ENCODE assay signal across 13 mouse cellular contexts in genomic region chr8:121127291-121127701, GRCm38 (mm10). TPM values are rescaled to one million over a fixed set of nuclear protein-coding genes. Genes with fewer than 3 reads are reported as not detected.
DNase-seq lines count a peak whose midpoint lies in the region; ATAC-seq and TF ChIP-seq lines count a peak whose summit lies in the region.
"Had no signal": no experiment of that assay in that cellular context is flagged by ENCODE, and none has a peak within 500 bp of the region (broad histone marks: within the 10 kb centered on the region; RNA-seq: fewer than 3 reads in every experiment).

No protein-coding gene starts in this region.

- no peak overlapping the region for H3K9ac ChIP-seq in hindbrain, embryonic 14.5 days
- H3K9ac ChIP-seq in midbrain, embryonic 11.5 days (ENCODE audit: low read length) = no peak overlapping the region
- H3K9ac ChIP-seq in midbrain, embryonic 13.5 days (replicated peaks) = no peak overlapping the region
- no peak overlapping the region for H3K9ac ChIP-seq in lung, embryonic 16.5 days (ENCODE audit: low read length)
- no peak overlapping the region for H3K9ac ChIP-seq in stomach, postnatal 0 days (ENCODE audit: low read length)
- H3K9ac ChIP-seq in forebrain, embryonic 13.5 days = no peak overlapping the region

- peak; percentile 23 for DNase-seq in hindbrain, embryonic 10.5 days (ENCODE audit: low spot score)
- DNase-seq in hindbrain, embryonic 14.5 days (ENCODE audit: low spot score) = no peak
- DNase-seq in midbrain, embryonic 11.5 days (ENCODE audit: low spot score, missing footprints) = peak; percentile 93
- no peak for DNase-seq in stomach, postnatal 0 days (ENCODE audit: low spot score)
- DNase-seq in right cerebral cortex, adult 18-20 months = no peak
- DNase-seq: cerebellum, adult 18-20 months had no signal

- peaks cover 40% of the 10 kb centered on the region for H3K4me1 ChIP-seq in hindbrain, embryonic 10.5 days (replicated peaks)
- peaks cover 8% of the 10 kb centered on the region; the same call in 1 of the 2 replicates for H3K4me1 ChIP-seq in hindbrain, embryonic 14.5 days (replicated peaks; ENCODE audit: control insufficient read depth, insufficient read depth, low read length)
- peaks cover 10% of the 10 kb centered on the region for H3K4me1 ChIP-seq in midbrain, embryonic 11.5 days (ENCODE audit: control insufficient read depth, insufficient read depth, low read length)
- peaks cover 24% of the 10 kb centered on the region for H3K4me1 ChIP-seq in midbrain, embryonic 13.5 days (replicated peaks)
- peaks cover 32% of the 10 kb centered on the region for H3K4me1 ChIP-seq in lung, embryonic 16.5 days (replicated peaks; ENCODE audit: control insufficient read depth, insufficient read depth, low read length)
- 0 out of 2 replicates have a peak, but pooled peaks cover 4% of the 10 kb centered on the region for H3K4me1 ChIP-seq in stomach, postnatal 0 days (replicated peaks; ENCODE audit: control insufficient read depth, insufficient read depth)
- H3K4me1 ChIP-seq in forebrain, embryonic 13.5 days = peaks cover 24% of the 10 kb centered on the region

- ATAC-seq in hindbrain, embryonic 14.5 days (ENCODE audit: low FRiP score) = no peak
- no peak for ATAC-seq in midbrain, embryonic 11.5 days (ENCODE audit: low FRiP score)
- no peak for ATAC-seq in midbrain, embryonic 13.5 days
- peak; percentile 83 for ATAC-seq in lung, embryonic 16.5 days (ENCODE audit: low read depth)
- peak; percentile 50; the same call in 1 of the 2 replicates for ATAC-seq in stomach, postnatal 0 days (ENCODE audit: low FRiP score, low TSS enrichment)
- ATAC-seq in forebrain, embryonic 13.5 days = no peak
- ATAC-seq: CD4-positive, CD25-positive, alpha-beta regulatory T cell, adult 4 months; forebrain, embryonic 14.5 days; inflammation-experienced regulatory T-cells, adult 6 months had no signal

- no peak for TF ChIP-seq EP300 in stomach, postnatal 0 days (optimal IDR thresholded peaks at IDR 0.05)

- no peak for TF ChIP-seq CTCF in stomach, postnatal 0 days (IDR thresholded peaks at IDR 0.05; ENCODE audit: low read depth)

- WGBS in hindbrain, embryonic 10.5 days = 3% methylated on average over 11 of the region's 11 CpGs
- whole genome bisulfite sequencing in hindbrain, embryonic 14.5 days = 2% methylated on average over 11 of the region's 11 CpGs
- WGBS in midbrain, embryonic 11.5 days = 2% methylated on average over 11 of the region's 11 CpGs
- 2% methylated on average over 11 of the region's 11 CpGs for WGBS in midbrain, embryonic 13.5 days
- WGBS in lung, embryonic 16.5 days = 3% methylated on average over 11 of the region's 11 CpGs
- WGBS in stomach, postnatal 0 days = 14% methylated on average over 11 of the region's 11 CpGs
- 3% methylated on average over 11 of the region's 11 CpGs for WGBS in forebrain, embryonic 13.5 days

- no peak overlapping the region for H3K4me2 ChIP-seq in hindbrain, embryonic 14.5 days (replicated peaks)
- H3K4me2 ChIP-seq in midbrain, embryonic 11.5 days = no peak overlapping the region
- H3K4me2 ChIP-seq in midbrain, embryonic 13.5 days (replicated peaks) = no peak overlapping the region
- H3K4me2 ChIP-seq in lung, embryonic 16.5 days (ENCODE audit: low read depth, low read length) = peak overlapping the region; percentile 75
- H3K4me2 ChIP-seq in stomach, postnatal 0 days (replicated peaks; ENCODE audit: low read depth) = no peak overlapping the region
- no peak overlapping the region for H3K4me2 ChIP-seq in forebrain, embryonic 13.5 days

- H3K27ac ChIP-seq in hindbrain, embryonic 10.5 days = no peak overlapping the region
- H3K27ac ChIP-seq in hindbrain, embryonic 14.5 days = no peak overlapping the region
- H3K27ac ChIP-seq in midbrain, embryonic 11.5 days (ENCODE audit: low read depth, low read length) = no peak overlapping the region
- H3K27ac ChIP-seq in midbrain, embryonic 13.5 days = no peak overlapping the region
- H3K27ac ChIP-seq in lung, embryonic 16.5 days (ENCODE audit: low read length) = peak overlapping the region; percentile 23; the same call in 1 of the 2 replicates
- 0 out of 2 replicates have a peak overlapping the region, but pooled peaks have one; percentile 18 for H3K27ac ChIP-seq in stomach, postnatal 0 days (replicated peaks)
- H3K27ac ChIP-seq in forebrain, embryonic 13.5 days = no peak overlapping the region

- no peak overlapping the region for H3K4me3 ChIP-seq in hindbrain, embryonic 10.5 days
- no peak overlapping the region for H3K4me3 ChIP-seq in hindbrain, embryonic 14.5 days (replicated peaks; ENCODE audit: low read length)
- no peak overlapping the region for H3K4me3 ChIP-seq in midbrain, embryonic 11.5 days (ENCODE audit: low read depth, low read length)
- H3K4me3 ChIP-seq in midbrain, embryonic 13.5 days (replicated peaks) = no peak overlapping the region
- peak overlapping the region; percentile 44; the same call in 1 of the 2 replicates for H3K4me3 ChIP-seq in lung, embryonic 16.5 days (ENCODE audit: low read length)
- H3K4me3 ChIP-seq in stomach, postnatal 0 days (ENCODE audit: low read depth, low read length) = no peak overlapping the region
- no peak overlapping the region for H3K4me3 ChIP-seq in forebrain, embryonic 13.5 days

- no peaks in the 10 kb centered on the region for H3K36me3 ChIP-seq in hindbrain, embryonic 10.5 days
- no peaks in the 10 kb centered on the region for H3K36me3 ChIP-seq in hindbrain, embryonic 14.5 days (replicated peaks; ENCODE audit: control insufficient read depth, insufficient read depth)
- no peaks in the 10 kb centered on the region for H3K36me3 ChIP-seq in midbrain, embryonic 11.5 days (ENCODE audit: control insufficient read depth, insufficient read depth, low read length)
- no peaks in the 10 kb centered on the region for H3K36me3 ChIP-seq in midbrain, embryonic 13.5 days
- H3K36me3 ChIP-seq in lung, embryonic 16.5 days (ENCODE audit: control insufficient read depth, insufficient read depth, low read length) = no peaks in the 10 kb centered on the region
- H3K36me3 ChIP-seq in stomach, postnatal 0 days (ENCODE audit: control insufficient read depth, insufficient read depth, low read length) = no peaks in the 10 kb centered on the region
- H3K36me3 ChIP-seq in forebrain, embryonic 13.5 days (ENCODE audit: poor library complexity, severe bottlenecking) = no peaks in the 10 kb centered on the region

- no peaks in the 10 kb centered on the region for H3K9me3 ChIP-seq in hindbrain, embryonic 10.5 days
- H3K9me3 ChIP-seq in hindbrain, embryonic 14.5 days (ENCODE audit: control insufficient read depth, low read length) = no peaks in the 10 kb centered on the region
- H3K9me3 ChIP-seq in midbrain, embryonic 11.5 days (ENCODE audit: control insufficient read depth, low read length) = peaks cover 3% of the 10 kb centered on the region
- no peaks in the 10 kb centered on the region for H3K9me3 ChIP-seq in midbrain, embryonic 13.5 days
- no peaks in the 10 kb centered on the region for H3K9me3 ChIP-seq in lung, embryonic 16.5 days (ENCODE audit: control insufficient read depth, low read length)
- no peaks in the 10 kb centered on the region for H3K9me3 ChIP-seq in stomach, postnatal 0 days (ENCODE audit: control insufficient read depth, low read length)
- peaks cover 3% of the 10 kb centered on the region; the same call in 1 of the 2 replicates for H3K9me3 ChIP-seq in forebrain, embryonic 13.5 days (replicated peaks)

- H3K27me3 ChIP-seq in hindbrain, embryonic 10.5 days (ENCODE audit: insufficient read depth, poor library complexity, severe bottlenecking) = peaks cover 99% of the 10 kb centered on the region
- H3K27me3 ChIP-seq in hindbrain, embryonic 14.5 days (ENCODE audit: control insufficient read depth, insufficient read depth, low read length) = peaks cover 99% of the 10 kb centered on the region
- H3K27me3 ChIP-seq in midbrain, embryonic 11.5 days (ENCODE audit: control insufficient read depth, insufficient read depth, low read length) = peaks cover 93% of the 10 kb centered on the region
- H3K27me3 ChIP-seq in midbrain, embryonic 13.5 days = peaks cover 99% of the 10 kb centered on the region
- H3K27me3 ChIP-seq in lung, embryonic 16.5 days (ENCODE audit: control insufficient read depth, insufficient read depth, low read depth, low read length) = peaks cover 85% of the 10 kb centered on the region
- peaks cover 13% of the 10 kb centered on the region for H3K27me3 ChIP-seq in stomach, postnatal 0 days (ENCODE audit: control insufficient read depth, insufficient read depth, low read length)
- peaks cover 99% of the 10 kb centered on the region for H3K27me3 ChIP-seq in forebrain, embryonic 13.5 days

RNA-seq across cellular contexts. Expression of gene Foxl1, which starts 0.4 kb away (rescaled TPM):
- 1.6 and 3.5 TPM in 2 replicates for polyA plus RNA-seq in hindbrain, embryonic 10.5 days (2016; fragmentation: Nextera tagmentation; extraction: Ambion mirVana)
- 0.12 and 0.25 TPM in 2 replicates for polyA plus RNA-seq in hindbrain, embryonic 14.5 days (2014; fragmentation: Nextera tagmentation; extraction: Ambion mirVana)
- polyA plus RNA-seq in midbrain, embryonic 11.5 days (2014; fragmentation: Nextera tagmentation; extraction: Ambion mirVana) = 0.46 and 0.79 TPM in 2 replicates
- polyA plus RNA-seq in midbrain, embryonic 13.5 days (2015; fragmentation: Nextera tagmentation; extraction: Ambion mirVana) = 0.12 and 0.13 TPM in 2 replicates
- polyA plus RNA-seq in lung, embryonic 16.5 days (2015; fragmentation: Nextera tagmentation; extraction: Ambion mirVana) = 3.1 and 3.3 TPM in 2 replicates
- 2.8 and 2.9 TPM in 2 replicates for polyA plus RNA-seq in stomach, postnatal 0 days (2015; fragmentation: Nextera tagmentation; extraction: Ambion mirVana)
- polyA plus RNA-seq in forebrain, embryonic 13.5 days (2015; fragmentation: Nextera tagmentation; extraction: Ambion mirVana) = 0.12 TPM in 1 of 2 replicates, not detected in the other
- polyA plus RNA-seq: CD4-positive, CD25-positive, alpha-beta regulatory T cell, adult 4 months; inflammation-experienced regulatory T-cells, adult 6 months; liver, adult 2 months had no signal

RNA-seq across cellular contexts. Expression of gene Foxc2, which starts 11.3 kb away (rescaled TPM):
- 7.0 and 13.7 TPM in 2 replicates for polyA plus RNA-seq in hindbrain, embryonic 10.5 days (2016; fragmentation: Nextera tagmentation; extraction: Ambion mirVana)
- polyA plus RNA-seq in hindbrain, embryonic 14.5 days (2014; fragmentation: Nextera tagmentation; extraction: Ambion mirVana) = 2.9 and 3.1 TPM in 2 replicates
- 7.0 and 7.1 TPM in 2 replicates for polyA plus RNA-seq in midbrain, embryonic 11.5 days (2014; fragmentation: Nextera tagmentation; extraction: Ambion mirVana)
- polyA plus RNA-seq in midbrain, embryonic 13.5 days (2015; fragmentation: Nextera tagmentation; extraction: Ambion mirVana) = 1.3 and 1.9 TPM in 2 replicates
- 0.58 and 0.62 TPM in 2 replicates for polyA plus RNA-seq in lung, embryonic 16.5 days (2015; fragmentation: Nextera tagmentation; extraction: Ambion mirVana)
- polyA plus RNA-seq in stomach, postnatal 0 days (2015; fragmentation: Nextera tagmentation; extraction: Ambion mirVana) = 0.40 and 0.41 TPM in 2 replicates
- 0.79 and 0.90 TPM in 2 replicates for polyA plus RNA-seq in forebrain, embryonic 13.5 days (2015; fragmentation: Nextera tagmentation; extraction: Ambion mirVana)
- polyA plus RNA-seq: CD4-positive, CD25-positive, alpha-beta regulatory T cell, adult 4 months; inflammation-experienced regulatory T-cells, adult 6 months had no signal

RNA-seq across cellular contexts. Expression of gene Mthfsd, which starts 19.1 kb away (rescaled TPM):
- polyA plus RNA-seq in hindbrain, embryonic 10.5 days (2016; fragmentation: Nextera tagmentation; extraction: Ambion mirVana) = 60.5 and 68.2 TPM in 2 replicates
- polyA plus RNA-seq in hindbrain, embryonic 14.5 days (2014; fragmentation: Nextera tagmentation; extraction: Ambion mirVana) = 34.6 and 45.6 TPM in 2 replicates
- 47.4 and 50.4 TPM in 2 replicates for polyA plus RNA-seq in midbrain, embryonic 11.5 days (2014; fragmentation: Nextera tagmentation; extraction: Ambion mirVana)
- 57.8 and 60.7 TPM in 2 replicates for polyA plus RNA-seq in midbrain, embryonic 13.5 days (2015; fragmentation: Nextera tagmentation; extraction: Ambion mirVana)
- polyA plus RNA-seq in lung, embryonic 16.5 days (2015; fragmentation: Nextera tagmentation; extraction: Ambion mirVana) = 50.6 and 59.2 TPM in 2 replicates
- polyA plus RNA-seq in stomach, postnatal 0 days (2015; fragmentation: Nextera tagmentation; extraction: Ambion mirVana) = 33.0 and 38.1 TPM in 2 replicates
- polyA plus RNA-seq in forebrain, embryonic 13.5 days (2015; fragmentation: Nextera tagmentation; extraction: Ambion mirVana) = 48.1 and 59.3 TPM in 2 replicates

RNA-seq across cellular contexts. Expression of gene Foxf1, which starts 43.1 kb away (rescaled TPM):
- 3.9 and 4.9 TPM in 2 replicates for polyA plus RNA-seq in hindbrain, embryonic 10.5 days (2016; fragmentation: Nextera tagmentation; extraction: Ambion mirVana)
- 1.1 and 1.7 TPM in 2 replicates for polyA plus RNA-seq in hindbrain, embryonic 14.5 days (2014; fragmentation: Nextera tagmentation; extraction: Ambion mirVana)
- polyA plus RNA-seq in midbrain, embryonic 11.5 days (2014; fragmentation: Nextera tagmentation; extraction: Ambion mirVana) = 0.17 and 0.20 TPM in 2 replicates
- polyA plus RNA-seq in midbrain, embryonic 13.5 days (2015; fragmentation: Nextera tagmentation; extraction: Ambion mirVana) = 0.39 and 0.71 TPM in 2 replicates
- 126 and 138 TPM in 2 replicates for polyA plus RNA-seq in lung, embryonic 16.5 days (2015; fragmentation: Nextera tagmentation; extraction: Ambion mirVana)
- polyA plus RNA-seq in stomach, postnatal 0 days (2015; fragmentation: Nextera tagmentation; extraction: Ambion mirVana) = 59.3 and 64.0 TPM in 2 replicates
- 0.28 and 0.50 TPM in 2 replicates for polyA plus RNA-seq in forebrain, embryonic 13.5 days (2015; fragmentation: Nextera tagmentation; extraction: Ambion mirVana)

Comparison
In these comparisons a context has a peak if more than half of its experiments do, and no peak if none do; other contexts are left out.
1. DNase-seq: peak in hindbrain, embryonic 10.5 days (single experiment) and midbrain, embryonic 11.5 days (single experiment); none in hindbrain, embryonic 14.5 days (single experiment), stomach, postnatal 0 days (single experiment) and right cerebral cortex, adult 18-20 months (single experiment).
2. H3K27ac ChIP-seq: peak in lung, embryonic 16.5 days (single experiment) and stomach, postnatal 0 days (single experiment); none in hindbrain, embryonic 10.5 days (single experiment), hindbrain, embryonic 14.5 days (single experiment), midbrain, embryonic 11.5 days (single experiment), midbrain, embryonic 13.5 days (single experiment) and forebrain, embryonic 13.5 days (single experiment).
3. ATAC-seq: peak in lung, embryonic 16.5 days (single experiment) and stomach, postnatal 0 days (single experiment); none in hindbrain, embryonic 14.5 days (single experiment), midbrain, embryonic 11.5 days (single experiment), midbrain, embryonic 13.5 days (single experiment) and forebrain, embryonic 13.5 days (single experiment).